Mouse (Mus musculus): ENCODE data around the gene Rftn1.

DNA sequence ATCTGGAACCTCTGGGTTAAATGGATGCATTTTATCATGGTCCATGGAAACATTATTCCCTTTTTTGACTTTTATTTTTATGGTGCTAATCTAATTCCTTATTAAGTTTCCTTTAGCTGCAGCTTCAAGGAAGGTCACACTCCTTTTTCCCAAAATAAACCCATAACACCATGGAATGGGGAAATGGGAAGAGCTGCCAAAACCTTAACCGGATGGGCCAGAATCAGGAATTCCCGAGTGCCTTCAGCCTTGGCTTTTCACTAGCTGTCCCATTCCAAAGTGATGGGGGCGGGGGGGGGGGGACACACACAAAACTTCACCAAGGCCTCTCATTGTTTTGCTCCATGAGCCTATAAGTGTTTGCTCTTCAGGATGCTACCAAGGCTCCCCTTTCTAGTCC lies 73.5 kb downstream of the Rftn1 start:
- TF ChIP-seq POLR2A (IDR thresholded peaks at IDR 0.05; ENCODE audit: extremely low read depth, insufficient read depth, low read length) (no peak), CTCF (IDR thresholded peaks at IDR 0.05; ENCODE audit: low read depth, low read length) (no peak)
